Comparison of ENCODE assay signal across 10 mouse cellular contexts in genomic region chr7:141429840-141430584, GRCm38 (mm10). TPM values are rescaled to one million over a fixed set of nuclear protein-coding genes. Genes with fewer than 3 reads are reported as not detected.
DNase-seq lines count a peak whose midpoint lies in the region; ATAC-seq lines count a peak whose summit lies in the region.
"Had no signal": no experiment of that assay in that cellular context is flagged by ENCODE, and none has a peak within 500 bp of the region (broad histone marks: within the 10 kb centered on the region; RNA-seq: fewer than 3 reads in every experiment).

No protein-coding gene starts in this region.

- 0 out of 2 replicates have a peak, but pooled peaks cover 5% of the 10 kb centered on the region for H3K27me3 ChIP-seq in heart, embryonic 10.5 days (ENCODE audit: insufficient read depth, poor library complexity, severe bottlenecking)
- H3K27me3 ChIP-seq in intestine, embryonic 15.5 days (replicated peaks): no peaks in the 10 kb centered on the region

- H3K27ac ChIP-seq in heart, embryonic 10.5 days: peak overlapping the region; percentile 84
- no peak overlapping the region for H3K27ac ChIP-seq in intestine, embryonic 15.5 days

- H3K9ac ChIP-seq in intestine, embryonic 15.5 days: no peak overlapping the region

- intact Hi-C loops in heart, postnatal 25 days (cut with DNase I): no loop called here
- intact Hi-C loops in gastrocnemius, postnatal 14 days (cut with DNase I; ENCODE audit: low total_unique reads): no loop called here

- peaks cover 37% of the 10 kb centered on the region for H3K36me3 ChIP-seq in heart, embryonic 10.5 days
- peaks cover 25% of the 10 kb centered on the region; the same call in 1 of the 2 replicates for H3K36me3 ChIP-seq in intestine, embryonic 15.5 days

- ATAC-seq in intestine, embryonic 15.5 days: no peak
- no peak for ATAC-seq in megakaryocyte-erythroid progenitor cell, adult 5-6 weeks (replicated peaks; ENCODE audit: low FRiP score, low TSS enrichment, poor library complexity, severe bottlenecking)
- ATAC-seq: CD4-positive, CD25-positive, alpha-beta regulatory T cell, adult 4 months had no signal

- peak overlapping the region; percentile 41; the same call in 1 of the 2 replicates for H3K4me2 ChIP-seq in intestine, embryonic 15.5 days (replicated peaks)

- DNase-seq in heart, embryonic 10.5 days (ENCODE audit: low spot score): no peak
- no peak for DNase-seq in heart, postnatal 25 days (ENCODE audit: low spot score)
- peak; percentile 9 for DNase-seq in thymus, postnatal 4 days
- no peak for DNase-seq in thymus, postnatal 25 days
- DNase-seq in right cerebral cortex, postnatal 14 days: no peak
- DNase-seq in gastrocnemius, postnatal 14 days: no peak

- H3K9me3 ChIP-seq in heart, embryonic 10.5 days: no peaks in the 10 kb centered on the region
- no peaks in the 10 kb centered on the region for H3K9me3 ChIP-seq in intestine, embryonic 15.5 days

- H3K4me1 ChIP-seq in heart, embryonic 10.5 days: peaks cover 67% of the 10 kb centered on the region
- peaks cover 25% of the 10 kb centered on the region for H3K4me1 ChIP-seq in intestine, embryonic 15.5 days (replicated peaks)

- WGBS in heart, embryonic 10.5 days: 53% methylated on average over 9 of the region's 9 CpGs
- 59% methylated on average over 9 of the region's 9 CpGs for WGBS in intestine, embryonic 15.5 days

- H3K4me3 ChIP-seq in heart, embryonic 10.5 days: peak overlapping the region; percentile 51
- H3K4me3 ChIP-seq in intestine, embryonic 15.5 days (replicated peaks): no peak overlapping the region
- H3K4me3 ChIP-seq: myocyte had no signal

RNA-seq across cellular contexts. Expression of gene Cend1, which starts 0.7 kb away (rescaled TPM):
- 13.7 and 23.5 TPM in 2 replicates for polyA plus RNA-seq in heart, embryonic 10.5 days (2016; fragmentation: Nextera tagmentation; extraction: Ambion mirVana)
- under 1 TPM; 0.75 to 0.84 TPM for total RNA-seq in heart, postnatal 25 days (2021)
- 3.8 and 3.9 TPM in 2 replicates for polyA plus RNA-seq in intestine, embryonic 15.5 days (2015; fragmentation: Nextera tagmentation; extraction: Ambion mirVana)
- not detected in 2 replicates for total RNA-seq in megakaryocyte-erythroid progenitor cell, adult 5-6 weeks (2014; fragmentation: Nextera tagmentation)
- not detected in 2 replicates for total RNA-seq in megakaryocyte-erythroid progenitor cell, adult 5-6 weeks (2017)
- under 1 TPM; 0.47 to 0.82 TPM for total RNA-seq in gastrocnemius, postnatal 14 days (2021)
- polyA plus RNA-seq: CD4-positive, CD25-positive, alpha-beta regulatory T cell, adult 4 months had no signal

RNA-seq across cellular contexts. Expression of gene Slc25a22, which starts 7.7 kb away (rescaled TPM):
- 22.6 and 30.8 TPM in 2 replicates for polyA plus RNA-seq in heart, embryonic 10.5 days (2016; fragmentation: Nextera tagmentation; extraction: Ambion mirVana)
- total RNA-seq in heart, postnatal 25 days (2021): 10 to 100 TPM; 58.8 to 72.6 TPM
- 28.5 and 33.1 TPM in 2 replicates for polyA plus RNA-seq in intestine, embryonic 15.5 days (2015; fragmentation: Nextera tagmentation; extraction: Ambion mirVana)
- 25.9 and 45.2 TPM in 2 replicates for total RNA-seq in megakaryocyte-erythroid progenitor cell, adult 5-6 weeks (2014; fragmentation: Nextera tagmentation)
- 3.4 and 6.7 TPM in 2 replicates for total RNA-seq in megakaryocyte-erythroid progenitor cell, adult 5-6 weeks (2017)
- total RNA-seq in gastrocnemius, postnatal 14 days (2021): 10 to 100 TPM; 14.8 to 32.4 TPM

RNA-seq across cellular contexts. Expression of gene Pidd1, which starts 13.8 kb away (rescaled TPM):
- polyA plus RNA-seq in heart, embryonic 10.5 days (2016; fragmentation: Nextera tagmentation; extraction: Ambion mirVana): 18.0 and 18.2 TPM in 2 replicates
- under 1 TPM; 0.39 to 0.86 TPM for total RNA-seq in heart, postnatal 25 days (2021)
- polyA plus RNA-seq in intestine, embryonic 15.5 days (2015; fragmentation: Nextera tagmentation; extraction: Ambion mirVana): 7.6 and 9.6 TPM in 2 replicates
- total RNA-seq in megakaryocyte-erythroid progenitor cell, adult 5-6 weeks (2014; fragmentation: Nextera tagmentation): 46.5 and 64.8 TPM in 2 replicates
- 7.5 and 14.3 TPM in 2 replicates for total RNA-seq in megakaryocyte-erythroid progenitor cell, adult 5-6 weeks (2017)
- under 1 TPM; 0.55 to 0.75 TPM for total RNA-seq in gastrocnemius, postnatal 14 days (2021)

RNA-seq across cellular contexts. Expression of gene Gatd1, which starts 16.1 kb away (rescaled TPM):
- 29.5 and 37.4 TPM in 2 replicates for polyA plus RNA-seq in heart, embryonic 10.5 days (2016; fragmentation: Nextera tagmentation; extraction: Ambion mirVana)
- 10 to 100 TPM; 13.8 to 14.2 TPM for total RNA-seq in heart, postnatal 25 days (2021)
- polyA plus RNA-seq in intestine, embryonic 15.5 days (2015; fragmentation: Nextera tagmentation; extraction: Ambion mirVana): 47.4 and 49.2 TPM in 2 replicates
- total RNA-seq in megakaryocyte-erythroid progenitor cell, adult 5-6 weeks (2014; fragmentation: Nextera tagmentation): 26.8 and 33.7 TPM in 2 replicates
- 10.9 and 13.9 TPM in 2 replicates for total RNA-seq in megakaryocyte-erythroid progenitor cell, adult 5-6 weeks (2017)
- total RNA-seq in gastrocnemius, postnatal 14 days (2021): 1 to 10 TPM; 6.2 to 9.6 TPM

RNA-seq across cellular contexts. Expression of gene Rplp2, which starts 17.2 kb away (rescaled TPM):
- polyA plus RNA-seq in heart, embryonic 10.5 days (2016; fragmentation: Nextera tagmentation; extraction: Ambion mirVana): 882 and 900 TPM in 2 replicates
- total RNA-seq in heart, postnatal 25 days (2021): 100 to 1,000 TPM; 862 to 950 TPM
- polyA plus RNA-seq in intestine, embryonic 15.5 days (2015; fragmentation: Nextera tagmentation; extraction: Ambion mirVana): 1,378 and 1,526 TPM in 2 replicates
- 4,458 and 6,012 TPM in 2 replicates for total RNA-seq in megakaryocyte-erythroid progenitor cell, adult 5-6 weeks (2014; fragmentation: Nextera tagmentation)
- 2,286 and 2,743 TPM in 2 replicates for total RNA-seq in megakaryocyte-erythroid progenitor cell, adult 5-6 weeks (2017)
- 100 to 1,000 TPM; 730 to 819 TPM for total RNA-seq in gastrocnemius, postnatal 14 days (2021)

Comparison
In these comparisons a context has a peak if more than half of its experiments do, and no peak if none do; other contexts are left out.
1. RNA of gene Pidd1, which starts 13.8 kb away (total RNA-seq): 7.5 to 64.8 TPM in megakaryocyte-erythroid progenitor cell, adult 5-6 weeks; 0.39 to 0.86 TPM in heart, postnatal 25 days and 0.55 to 0.75 TPM in gastrocnemius, postnatal 14 days; every median in the first group is over 4 times any median in the second.